Mouse (Mus musculus) lung, embryonic 14.5 days (tissue): ENCODE results near the gene 2210011C24Rik. TPM values are rescaled to one million over a fixed set of nuclear protein-coding genes. Genes with fewer than 3 reads are reported as not detected.
A peak's percentile ranks its signal among the peaks of the same experiment; 100 is the strongest.

Experiments
- ATAC-seq: fragments of 200-750 bp; cut with Nextera tagmentation; 2 replicates; pipeline ENCODE4 v1.8.0; 2017; ENCODE audit warnings: mild to moderate bottlenecking, moderate TSS enrichment, moderate library complexity; ENCODE audit not compliant: insufficient read depth
- DNase-seq: peaks from one replicate; pipeline ENCODE4 v3.0.0-alpha.2; 2015
- H3K27ac ChIP-seq: fragments of 300-500 bp; sonication (generic); 2 replicates; pipeline ENCODE4 v1.5.1; 2014; ENCODE audit warnings: low read depth, mild to moderate bottlenecking, moderate library complexity
- H3K27me3 ChIP-seq: fragments of 300-500 bp; sonication (generic); 2 replicates; pipeline ENCODE4 v1.6.1; 2014; ENCODE audit warnings: low read length, control low read depth; ENCODE audit not compliant: insufficient read depth
- H3K36me3 ChIP-seq: fragments of 300-500 bp; sonication (generic); 2 replicates; pipeline ENCODE4 v1.6.1; 2014; ENCODE audit warnings: control low read depth; ENCODE audit not compliant: insufficient read depth
- H3K4me1 ChIP-seq: fragments of 300-500 bp; sonication (generic); 2 replicates; pipeline ENCODE4 v1.6.1; 2014; ENCODE audit warnings: antibody characterized with exemption, control low read depth; ENCODE audit not compliant: insufficient read depth
- H3K4me2 ChIP-seq: fragments of 300-500 bp; sonication (generic); 2 replicates; pipeline ENCODE4 v1.6.1; 2014; ENCODE audit warnings: mild to moderate bottlenecking
- H3K4me3 ChIP-seq: fragments of 300-500 bp; sonication (generic); 2 replicates; pipeline ENCODE4 v1.5.1; 2014; ENCODE audit warnings: low read depth, low read length
- H3K9ac ChIP-seq: fragments of 300-500 bp; sonication (generic); 2 replicates; pipeline ENCODE4 v1.6.1; 2014
- H3K9me3 ChIP-seq: fragments of 300-500 bp; sonication (generic); 2 replicates; pipeline ENCODE4 v1.6.1; 2016; ENCODE audit warnings: low read depth, low read length, control low read depth
- CTCF ChIP-seq: IDR thresholded peaks from 2 replicates; pipeline ENCODE4 v1.5.1; 2016; ENCODE audit warnings: antibody characterized with exemption, low read depth
- WGBS: fragments of 180-500 bp; shearing (Covaris S2); extraction: QIAGEN DNeasy Blood & Tissue Kit; methylation state at CpG from one replicate; pipeline ENCODE4 v1.1.7; 2014; 5-methylcytosine and 5-hydroxymethylcytosine counted together
- polyA plus RNA-seq: library from polyadenylated mRNA; unstranded; fragments of >200 nt; fragmentation: Nextera tagmentation; extraction: Ambion mirVana; gene quantifications from 2 replicates; pipeline ENCODE4 v1.2.1, GENCODE M21; 2014

Gene 2210011C24Rik
- polyA plus RNA-seq, 1 experiment from 2014 or later = 1.2 TPM

DNA sequence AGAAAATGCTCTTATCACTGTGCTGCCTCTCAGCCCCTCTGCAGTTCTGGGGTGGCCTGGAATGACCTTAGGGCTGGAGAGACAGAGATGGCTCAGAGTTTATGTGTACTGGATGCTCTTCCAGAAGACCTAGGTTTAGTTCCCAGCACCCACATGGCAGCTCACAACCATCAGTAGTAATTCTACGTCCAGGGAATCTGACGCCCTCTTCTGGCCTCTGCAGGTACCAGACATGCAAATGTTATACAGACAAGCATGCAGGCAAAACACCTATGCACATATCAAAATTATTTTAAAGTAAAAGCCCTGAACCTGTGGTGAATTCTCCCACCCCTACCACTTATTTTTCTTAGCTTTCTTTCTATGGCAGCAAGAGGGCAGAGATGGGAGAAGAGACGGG is 34.5 kb upstream of the 2210011C24Rik start:
- no peak overlapping the region for H3K9ac ChIP-seq
- H3K4me1 ChIP-seq = no peaks in the 10 kb centered on the region
- ATAC-seq = no peak
- no peaks in the 10 kb centered on the region for H3K9me3 ChIP-seq
- peaks cover 43% of the 10 kb centered on the region for H3K27me3 ChIP-seq
- TF ChIP-seq CTCF = no peak
- H3K4me3 ChIP-seq = no peak overlapping the region
- no peak for DNase-seq
- no peaks in the 10 kb centered on the region for H3K36me3 ChIP-seq
- 76% methylated on average over 3 of the region's 3 CpGs for WGBS
- no peak overlapping the region for H3K27ac ChIP-seq
- no peak overlapping the region for H3K4me2 ChIP-seq

DNA sequence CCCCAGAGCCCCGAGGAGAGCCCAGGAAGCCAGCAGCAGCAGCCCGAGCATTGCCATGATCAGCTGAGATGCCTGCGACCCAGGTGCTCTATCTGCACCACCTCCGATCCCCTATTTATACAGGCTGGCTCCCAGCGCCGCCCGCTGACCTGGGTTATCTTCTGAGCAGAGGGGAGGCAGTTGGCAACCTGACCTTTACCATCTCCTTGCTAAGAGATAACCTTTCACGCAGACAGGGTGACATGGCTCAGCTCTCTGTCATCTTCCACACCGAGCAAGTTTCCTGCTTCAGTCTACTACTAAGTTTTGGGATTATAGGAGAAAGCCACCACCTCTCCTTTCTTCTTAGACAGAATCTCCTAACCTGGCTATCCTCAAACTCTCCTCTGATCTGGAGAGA is 32.9 kb upstream of the 2210011C24Rik start, which contains the start of gene Rln3:
TSS of gene Rln3 (minus strand) at position 101 of the 400 bp plus-strand sequence.
- ATAC-seq (no peak), DNase-seq (no peak)
- Histone ChIP-seq H3K27me3 (peaks cover 46% of the 10 kb centered on the region), H3K4me2 (no peak within 1 kb of the TSS), H3K27ac (no peak within 1 kb of the TSS), H3K4me3 (no peak within 1 kb of the TSS), H3K9ac (no peak within 1 kb of the TSS), H3K9me3 (no peaks in the 10 kb centered on the region), H3K4me1 (no peaks in the 10 kb centered on the region), H3K36me3 (no peaks in the 10 kb centered on the region)
- 4% methylated on average over 9 of the region's 9 CpGs for WGBS
- no peak for TF ChIP-seq CTCF

DNA sequence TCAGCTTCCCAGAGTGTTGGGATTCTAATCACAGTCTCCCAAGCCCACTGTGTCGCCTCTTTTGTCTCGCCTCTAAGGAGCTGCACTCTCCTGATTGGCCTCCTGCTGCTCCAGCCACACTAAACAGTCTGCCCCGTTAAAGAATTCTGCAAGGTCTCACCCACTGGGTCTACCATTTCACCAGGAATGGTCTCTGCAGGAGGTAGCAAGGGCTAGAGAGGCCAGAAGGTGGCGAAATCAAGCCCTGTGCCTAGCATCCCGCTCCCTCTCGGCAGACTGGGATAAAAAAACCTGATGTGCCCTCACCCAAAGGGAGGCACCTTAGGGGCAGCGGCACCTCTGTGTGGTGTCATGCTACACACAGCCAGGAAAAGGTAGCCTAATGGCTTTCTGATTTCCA is 32.1 kb upstream of the 2210011C24Rik start:
- no peaks in the 10 kb centered on the region for H3K9me3 ChIP-seq
- H3K27me3 ChIP-seq = peaks cover 46% of the 10 kb centered on the region
- H3K4me1 ChIP-seq = no peaks in the 10 kb centered on the region
- no peak overlapping the region for H3K4me2 ChIP-seq
- DNase-seq = no peak
- WGBS = 8% methylated on average over 7 of the region's 7 CpGs
- no peaks in the 10 kb centered on the region for H3K36me3 ChIP-seq
- TF ChIP-seq CTCF = peak; percentile 36
- no peak for ATAC-seq
- no peak overlapping the region for H3K9ac ChIP-seq
- H3K4me3 ChIP-seq = no peak overlapping the region
- no peak overlapping the region for H3K27ac ChIP-seq

- WGBS = 35% methylated on average over 12 of the region's 12 CpGs
- H3K36me3 ChIP-seq = no peaks in the 10 kb centered on the region
- DNase-seq (peak; percentile 16), ATAC-seq (no peak; the same call in 1 of the 2 replicates)
- peak overlapping the region; percentile 80 for H3K4me2 ChIP-seq
- peak overlapping the region; percentile 38; the same call in 1 of the 2 replicates for H3K4me3 ChIP-seq
- no peaks in the 10 kb centered on the region for H3K9me3 ChIP-seq
- H3K27ac ChIP-seq = no peak overlapping the region
- H3K9ac ChIP-seq = peak overlapping the region; percentile 36; the same call in 1 of the 2 replicates
- TF ChIP-seq CTCF = no peak
- H3K27me3 ChIP-seq = peaks cover 46% of the 10 kb centered on the region
- H3K4me1 ChIP-seq = no peaks in the 10 kb centered on the region
These were observed 31.0 kb upstream of the 2210011C24Rik start for GRCm38 (mm10) chr8:84042948-84043342.

GRCm38 (mm10) chr8:84042066-84042947 is 30.3 kb upstream of the 2210011C24Rik start, which contains the start of gene Il27ra:
Il27ra (minus strand) TSS chr8:84042589.
- WGBS = 6% methylated on average over 40 of the region's 40 CpGs

GRCm38 (mm10) chr8:84039050-84039449 is 27.1 kb upstream of the 2210011C24Rik start:
- ATAC-seq = no peak

More at GRCm38 (mm10) chr8:84042066-84042947, 30.3 kb upstream of the 2210011C24Rik start, which contains the start of gene Il27ra:
- H3K4me3 ChIP-seq = peak within 1 kb of the TSS; percentile 38
- H3K4me1 ChIP-seq = no peaks in the 10 kb centered on the region
- H3K27me3 ChIP-seq = peaks cover 46% of the 10 kb centered on the region
- DNase-seq = peak; percentile 83
- no peak within 1 kb of the TSS for H3K27ac ChIP-seq
- peak; percentile 82 for ATAC-seq
- no peaks in the 10 kb centered on the region for H3K36me3 ChIP-seq
- peak within 1 kb of the TSS; percentile 80 for H3K4me2 ChIP-seq
- TF ChIP-seq CTCF = peak; percentile 90
- H3K9ac ChIP-seq = peak within 1 kb of the TSS; percentile 36; the same call in 1 of the 2 replicates
- H3K9me3 ChIP-seq = no peaks in the 10 kb centered on the region

GRCm38 (mm10) chr8:84038015-84038414 is 26.0 kb upstream of the 2210011C24Rik start:
- H3K27me3 ChIP-seq = peaks cover 18% of the 10 kb centered on the region
- DNase-seq = no peak
- 56% methylated on average over 5 of the region's 5 CpGs for WGBS

More at GRCm38 (mm10) chr8:84039050-84039449, 27.1 kb upstream of the 2210011C24Rik start:
- 4% methylated on average over 5 of the region's 5 CpGs for WGBS
- no peak overlapping the region for H3K9ac ChIP-seq
- TF ChIP-seq CTCF = peak; percentile 89
- no peaks in the 10 kb centered on the region for H3K36me3 ChIP-seq
- no peaks in the 10 kb centered on the region for H3K4me1 ChIP-seq
- H3K27ac ChIP-seq = no peak overlapping the region
- H3K4me3 ChIP-seq = no peak overlapping the region
- peaks cover 28% of the 10 kb centered on the region for H3K27me3 ChIP-seq
- no peaks in the 10 kb centered on the region for H3K9me3 ChIP-seq
- DNase-seq = peak; percentile 95
- no peak overlapping the region for H3K4me2 ChIP-seq

More at GRCm38 (mm10) chr8:84038015-84038414, 26.0 kb upstream of the 2210011C24Rik start:
- no peaks in the 10 kb centered on the region for H3K9me3 ChIP-seq
- H3K4me2 ChIP-seq = no peak overlapping the region
- TF ChIP-seq CTCF = no peak
- H3K27ac ChIP-seq = no peak overlapping the region
- H3K4me3 ChIP-seq = no peak overlapping the region
- no peak overlapping the region for H3K9ac ChIP-seq
- no peaks in the 10 kb centered on the region for H3K4me1 ChIP-seq
- H3K36me3 ChIP-seq = no peaks in the 10 kb centered on the region
- ATAC-seq = no peak
